Mouse (Mus musculus): ENCODE measurements around the gene 2900026A02Rik. TPM values are rescaled to one million over a fixed set of nuclear protein-coding genes. Genes with fewer than 3 reads are reported as not detected.

2900026A02Rik gene
- total RNA-seq, 1 experiment from 2014 or later = 7.8 TPM

DNA sequence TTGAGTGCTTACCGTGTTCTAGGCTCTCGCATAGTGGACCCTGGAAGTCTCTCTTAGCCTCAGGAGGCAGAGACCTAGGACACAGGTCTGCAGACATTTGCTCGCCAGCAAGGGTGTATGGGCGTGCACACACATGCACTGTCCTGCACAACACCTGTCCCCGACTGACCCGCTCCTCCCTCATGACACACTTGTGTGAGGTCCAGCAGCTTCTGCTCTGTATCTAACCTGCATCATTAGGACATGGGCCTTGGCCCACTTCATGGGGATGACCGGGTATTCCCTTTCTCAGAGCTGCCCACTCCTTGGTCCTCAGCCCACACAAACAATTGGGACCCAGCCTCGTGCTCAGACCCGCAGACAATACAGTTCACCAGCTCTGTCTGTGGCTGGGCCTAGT is 140.0 kb downstream of the 2900026A02Rik start:
- ATAC-seq (replicated peaks; ENCODE audit: low read depth, poor library complexity, severe bottlenecking) = no peak

DNA sequence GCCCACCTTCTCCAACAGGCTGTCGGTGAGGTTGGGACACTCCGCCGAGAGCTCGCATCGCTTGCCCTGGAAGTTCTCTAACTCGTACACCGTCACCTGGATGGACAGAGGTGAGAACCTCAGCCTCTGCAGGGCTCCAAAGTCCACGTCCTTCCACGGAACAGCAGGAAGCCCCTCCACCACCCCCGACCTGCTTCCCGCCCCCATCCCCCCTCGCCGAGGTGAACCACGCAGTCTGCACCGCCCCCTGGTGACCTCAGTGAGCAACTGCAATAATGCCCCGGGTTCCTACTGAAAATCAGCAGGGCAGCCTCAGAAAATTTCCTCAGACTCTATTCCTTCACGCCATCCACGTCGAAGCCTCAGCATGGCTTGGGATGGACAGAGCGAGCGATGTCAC is 141.3 kb downstream of the 2900026A02Rik start:
- 0 out of 2 replicates have a peak, but pooled peaks have one; percentile 31 for ATAC-seq (replicated peaks; ENCODE audit: low read depth, poor library complexity, severe bottlenecking)

DNA sequence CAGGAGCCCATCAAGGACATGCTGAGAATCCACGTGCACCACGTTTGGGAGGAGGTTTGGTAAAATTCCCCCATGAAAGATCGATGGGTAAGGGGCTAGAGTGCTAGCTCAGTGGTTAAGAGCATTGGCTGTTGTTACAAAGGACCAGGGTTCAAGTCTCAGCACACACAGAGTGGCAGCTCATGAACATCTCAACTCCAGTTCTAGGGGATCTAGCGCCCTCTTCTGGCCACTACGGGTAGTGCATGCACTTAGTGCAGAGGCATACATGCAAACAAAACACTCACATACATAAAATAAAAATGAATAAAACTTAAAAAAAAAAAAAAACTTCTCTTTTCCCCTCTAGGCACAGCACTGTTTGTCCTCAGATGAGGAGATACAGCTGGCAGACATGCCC is 142.3 kb downstream of the 2900026A02Rik start:
- ATAC-seq (replicated peaks; ENCODE audit: low read depth, poor library complexity, severe bottlenecking) = no peak

DNA sequence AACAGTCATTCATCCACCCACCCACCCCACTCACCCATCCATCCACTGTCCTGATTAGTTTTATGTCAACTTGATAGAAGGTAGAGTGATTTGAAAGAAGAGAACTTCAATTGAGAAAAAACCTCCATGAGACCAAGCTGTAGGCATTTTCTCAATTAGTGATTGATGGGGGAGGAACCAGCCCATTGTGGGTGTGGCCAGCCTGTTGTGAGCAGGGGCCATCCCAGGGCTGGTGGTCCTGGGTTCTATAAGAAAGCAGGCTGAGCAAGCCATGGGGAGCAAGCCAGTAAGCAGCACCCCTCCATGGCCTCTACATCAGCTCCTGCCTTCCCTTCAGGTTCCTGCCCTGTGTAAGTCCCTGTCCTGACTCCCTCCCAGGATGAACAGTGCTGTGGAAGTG is 151.0 kb downstream of the 2900026A02Rik start, which contains the start of gene Crybb2:
Gene Crybb2 (minus strand): TSS at position 101 of the 400 bp plus-strand sequence.
- ATAC-seq (replicated peaks; ENCODE audit: low read depth, poor library complexity, severe bottlenecking) = no peak

DNA sequence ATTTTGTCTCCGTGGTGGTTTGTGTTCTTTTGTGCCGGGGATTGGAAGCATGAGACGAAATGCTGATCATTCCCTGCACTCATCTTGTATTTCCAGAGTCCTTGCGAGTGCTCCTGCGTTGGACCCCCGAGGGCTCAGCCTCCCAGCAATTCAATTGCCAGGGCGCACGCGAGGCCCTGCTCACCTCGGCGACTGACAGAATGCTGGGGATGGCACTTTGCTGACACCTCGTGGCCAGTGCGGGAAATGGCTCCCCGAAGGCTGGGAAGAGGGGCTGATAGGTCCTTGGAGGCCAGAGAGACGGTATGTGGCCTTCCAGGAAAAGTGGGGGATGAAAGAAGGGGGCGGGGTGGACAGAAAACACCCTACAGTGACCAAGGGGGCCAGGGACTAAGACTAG is 166.7 kb downstream of the 2900026A02Rik start:
- ATAC-seq (replicated peaks; ENCODE audit: low read depth, poor library complexity, severe bottlenecking) = peak; percentile 97

DNA sequence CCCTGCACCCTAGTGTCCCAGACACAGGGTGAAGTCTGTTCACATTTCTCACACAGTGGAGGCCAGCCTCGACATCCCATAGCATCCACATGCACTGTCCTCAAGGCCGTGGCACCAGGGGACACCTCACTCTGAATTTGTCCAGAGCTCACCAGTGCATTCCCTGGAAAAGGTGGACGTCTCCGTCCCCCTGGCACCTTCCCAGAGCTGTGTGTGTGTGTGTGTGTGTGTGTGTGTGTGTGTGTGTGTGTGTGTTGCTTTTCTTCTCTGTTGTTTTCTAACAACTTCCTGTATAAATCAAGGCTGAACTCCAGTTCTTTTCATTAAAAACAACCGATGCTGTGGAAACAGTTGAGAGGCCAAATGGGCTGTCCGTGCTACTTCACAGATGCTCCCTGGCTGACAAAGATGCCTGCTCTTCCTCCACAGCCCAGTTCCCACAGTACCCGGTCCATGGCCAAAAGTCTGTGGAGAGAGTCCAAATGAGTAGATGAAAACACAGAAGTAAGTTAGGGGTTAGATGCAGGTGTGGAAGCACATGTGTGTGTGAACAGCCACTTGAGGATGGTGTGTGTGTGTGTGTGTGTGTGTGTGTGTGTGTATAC is 170.4 kb downstream of the 2900026A02Rik start:
- no peak for ATAC-seq (replicated peaks; ENCODE audit: low read depth, poor library complexity, severe bottlenecking)

DNA sequence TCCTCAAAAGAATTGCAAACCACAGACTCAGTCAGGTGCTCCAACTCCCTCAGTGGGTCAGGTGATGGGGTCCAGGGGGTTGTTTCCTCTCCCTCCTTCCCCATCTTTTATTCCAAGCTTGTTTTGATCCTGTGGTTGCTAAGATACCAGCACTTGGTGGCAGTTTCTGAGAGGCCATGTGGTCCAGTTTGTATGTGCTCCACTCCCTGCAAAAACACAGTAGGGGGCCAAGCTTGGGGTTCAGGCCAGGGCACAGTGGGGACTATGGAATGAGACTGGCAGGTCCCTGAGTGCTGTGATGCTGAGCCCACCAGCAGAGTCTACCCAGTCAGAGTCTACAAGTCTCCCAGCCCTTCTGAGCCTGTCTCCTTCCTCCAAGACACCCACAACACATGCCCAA is 171.2 kb downstream of the 2900026A02Rik start:
- ATAC-seq (replicated peaks; ENCODE audit: low read depth, poor library complexity, severe bottlenecking) = no peak

DNA sequence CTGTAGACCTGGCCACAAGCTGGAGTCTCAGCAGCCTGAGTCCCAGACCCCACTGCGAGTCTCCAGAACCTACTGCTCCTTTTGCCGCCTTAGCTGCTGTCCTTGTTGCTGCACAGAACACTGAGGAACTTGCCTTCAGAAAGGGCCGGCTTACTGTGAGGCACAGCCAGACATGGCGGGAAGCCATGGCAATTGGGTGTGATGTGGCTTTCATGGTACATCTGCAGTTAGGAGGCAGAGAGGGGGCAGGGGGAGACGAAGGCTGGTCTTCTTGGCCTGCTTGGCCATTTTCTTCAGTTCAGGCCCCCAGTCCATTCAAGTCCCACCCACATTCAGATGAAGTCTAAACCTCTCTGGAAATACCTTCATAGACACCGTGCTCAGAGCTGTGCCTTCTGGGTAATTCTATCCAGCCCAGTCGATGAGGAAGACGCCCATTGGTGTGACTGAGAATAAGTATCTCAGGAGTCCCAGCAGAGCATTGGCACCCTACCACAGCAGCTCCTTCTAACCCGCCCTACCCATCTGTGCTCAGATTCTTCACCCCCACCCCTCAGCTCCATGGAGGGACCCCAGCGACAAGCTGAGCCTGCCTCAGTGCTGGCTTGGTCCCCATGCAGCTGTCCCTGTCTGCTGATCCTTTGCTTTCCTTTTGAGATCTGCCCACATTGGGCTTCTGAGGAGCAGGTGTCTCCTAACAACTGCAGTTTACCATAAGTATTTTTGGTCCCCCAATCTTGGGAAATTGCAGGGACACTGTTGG is 175.3 kb downstream of the 2900026A02Rik start:
- ATAC-seq (replicated peaks; ENCODE audit: low read depth, poor library complexity, severe bottlenecking) = no peak

DNA sequence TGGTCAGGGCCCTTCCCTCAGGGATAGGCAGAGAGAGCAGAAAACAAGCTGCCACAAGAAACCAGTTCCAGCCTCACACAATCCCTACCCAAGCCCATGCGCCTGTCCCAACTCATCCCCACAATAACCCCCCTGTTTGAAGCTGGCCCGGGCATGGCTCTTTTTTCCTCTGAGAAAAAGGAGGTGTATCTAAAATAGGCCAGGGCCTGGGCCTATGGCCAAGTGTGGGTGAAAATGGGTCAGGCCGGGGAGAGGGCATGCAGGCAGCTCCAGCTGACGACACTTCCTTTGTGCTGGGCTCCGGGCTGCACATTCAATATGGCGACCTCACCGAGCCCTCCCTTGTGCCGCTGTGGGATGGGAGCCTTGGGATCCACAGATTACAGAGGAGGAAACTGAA is 177.5 kb downstream of the 2900026A02Rik start:
- no peak for ATAC-seq (replicated peaks; ENCODE audit: low read depth, poor library complexity, severe bottlenecking)

DNA sequence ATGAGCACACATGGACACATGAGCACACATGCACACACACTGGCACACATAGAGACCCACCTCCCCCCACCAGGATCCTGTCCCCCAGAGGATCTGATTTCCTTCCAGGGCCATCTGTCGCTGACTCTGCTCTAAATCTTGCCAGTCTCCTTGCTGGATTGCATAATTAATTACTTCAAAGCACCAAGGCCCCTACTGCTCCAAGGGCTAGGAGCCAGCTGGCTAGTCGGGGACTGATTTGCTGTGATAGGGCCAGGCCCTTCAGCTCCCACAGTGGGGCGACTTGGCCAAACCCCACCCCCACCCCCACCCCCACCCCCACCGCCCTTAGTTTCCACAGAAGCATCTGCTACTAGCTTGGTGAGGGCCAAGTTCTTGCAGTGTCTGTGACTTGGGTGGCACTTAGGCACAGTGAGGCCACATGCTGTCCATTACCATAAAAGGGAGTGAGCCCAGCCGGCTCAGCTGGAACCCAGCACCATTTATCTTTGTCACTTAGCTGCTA is 179.4 kb downstream of the 2900026A02Rik start:
- no peak for ATAC-seq (replicated peaks; ENCODE audit: low read depth, poor library complexity, severe bottlenecking)

DNA sequence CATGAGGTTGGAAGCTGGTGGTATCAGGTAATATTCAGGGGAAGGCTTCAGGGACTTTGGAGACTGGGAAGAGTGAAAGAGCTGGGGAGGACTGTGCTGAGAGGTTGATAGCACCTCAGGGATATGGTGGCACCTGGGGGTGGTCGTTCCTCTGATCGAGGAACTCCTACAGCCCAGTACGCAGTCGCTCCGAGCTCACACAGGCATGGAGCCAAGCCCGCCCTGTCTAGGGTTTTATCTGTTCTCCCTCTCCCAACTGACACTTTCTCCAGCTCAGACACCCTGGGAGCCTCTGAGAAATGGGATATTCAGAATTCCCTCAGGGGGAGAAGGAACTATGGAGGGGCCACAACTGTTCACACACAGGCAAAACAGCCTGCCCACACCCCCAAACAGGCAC is 180.3 kb downstream of the 2900026A02Rik start:
- no peak for ATAC-seq (replicated peaks; ENCODE audit: low read depth, poor library complexity, severe bottlenecking)

DNA sequence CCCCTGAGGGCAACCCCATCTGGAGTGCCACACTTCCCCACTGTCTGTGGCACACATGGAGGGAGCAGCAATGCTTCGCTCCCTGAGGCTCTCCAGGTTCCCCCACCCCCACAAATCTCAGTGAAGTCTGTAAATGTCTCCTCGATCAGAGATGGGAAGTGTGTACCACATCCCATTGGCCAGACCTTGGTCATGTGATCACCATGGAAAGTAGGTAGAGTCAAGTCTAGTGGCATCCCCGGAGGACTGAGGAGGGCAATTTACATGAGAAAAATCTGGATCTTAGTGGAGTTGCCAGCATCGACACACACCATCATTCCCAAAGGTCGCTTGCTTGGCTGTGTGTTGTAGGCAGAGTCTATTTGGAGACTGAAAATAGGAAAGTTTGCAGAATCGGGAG is 182.4 kb downstream of the 2900026A02Rik start:
- no peak for ATAC-seq (replicated peaks; ENCODE audit: low read depth, poor library complexity, severe bottlenecking)

Other genes with a start within 250 kb of the 2900026A02Rik start
- gene Grk3, start 205.4 kb downstream of the 2900026A02Rik start, total RNA-seq (2017) = 26.0 and 27.2 TPM in 2 replicates
- not detected in 2 replicates for gene Crybb2, start 151.1 kb downstream of the 2900026A02Rik start, total RNA-seq (2017)
- gene Crybb3, start 139.7 kb downstream of the 2900026A02Rik start, total RNA-seq (2017) = not detected in 2 replicates
- not detected in 2 replicates for gene Tmem211, start 5.7 kb upstream of the 2900026A02Rik start, total RNA-seq (2017)
- 1.8 and 3.7 TPM in 2 replicates for gene Sgsm1, start 89.5 kb upstream of the 2900026A02Rik start, total RNA-seq (2017)
- not detected in 2 replicates for gene Aym1, start 136.1 kb upstream of the 2900026A02Rik start, total RNA-seq (2017)